Mouse (Mus musculus) embryonic fibroblast, embryonic 13.5 days (primary cell): ENCODE data around the gene Umad1.

Source experiments
- CTCF ChIP-seq: IDR thresholded peaks from 2 replicates; pipeline ENCODE4 v1.5.1; 2011; ENCODE audit warnings: mild to moderate bottlenecking, control low read depth, low read length, moderate library complexity, borderline replicate concordance; ENCODE audit not compliant: insufficient read depth
- POLR2A ChIP-seq: IDR thresholded peaks from 2 replicates; pipeline ENCODE4 v1.6.1; 2011; ENCODE audit warnings: low read depth, mild to moderate bottlenecking, control low read depth, low read length, moderate library complexity

GRCm38 (mm10) chr6:8397252-8397651 is 138.2 kb downstream of the Umad1 start:
- TF ChIP-seq CTCF (no peak), POLR2A (no peak)
